Mouse (Mus musculus) heart, adult 2 months (tissue): ENCODE results near the gene Magi3.

Source experiments
- CTCF ChIP-seq: fragments of 200-600 bp; IDR thresholded peaks from 2 replicates; pipeline ENCODE4 v1.8.1; 2022; ENCODE audit warnings: antibody characterized with exemption, mild to moderate bottlenecking, moderate library complexity
- EP300 ChIP-seq: fragments of 200-500 bp; IDR thresholded peaks from 2 replicates; pipeline ENCODE4 v1.6.1; 2011; ENCODE audit warnings: low read depth, low read length, control low read depth; ENCODE audit not compliant: insufficient read depth
- POLR2A ChIP-seq: fragments of 200-500 bp; IDR thresholded peaks from 2 replicates; pipeline ENCODE4 v1.6.1; 2011; ENCODE audit warnings: mild to moderate bottlenecking, low read depth, low read length, control low read depth; ENCODE audit not compliant: insufficient read depth

GRCm38 (mm10) chr3:104184270-104184669 is 35.9 kb downstream of the Magi3 start:
- TF ChIP-seq EP300 (no peak), POLR2A (no peak), CTCF (no peak)
